Mouse (Mus musculus): ENCODE data around the gene Vamp2.

- TF ChIP-seq POLR2A (IDR thresholded peaks at IDR 0.05; ENCODE audit: control insufficient read depth, low read depth, low read length) (no peak), CTCF (IDR thresholded peaks at IDR 0.05; ENCODE audit: control insufficient read depth, insufficient read depth, insufficient replicate concordance, low read depth, low read length) (no peak)
Observed at GRCm38 (mm10) chr11:69073065-69073888, 15.0 kb upstream of the Vamp2 start.

All from testis, adult 2 months (tissue).